Mouse (Mus musculus) forebrain, postnatal 0 days (tissue): Measurements from ENCODE around the gene A430078G23Rik. TPM values are rescaled to one million over a fixed set of nuclear protein-coding genes. Genes with fewer than 3 reads are reported as not detected.
A peak's percentile ranks its signal among the peaks of the same experiment; 100 is the strongest.

Source experiments
- ATAC-seq: fragments of 200-750 bp; cut with Nextera tagmentation; 2 replicates; pipeline ENCODE4 v1.8.0; 2017; ENCODE audit warnings: mild to moderate bottlenecking, moderate library complexity
- DNase-seq: peaks from one replicate; pipeline ENCODE4 v3.0.0-alpha.2; 2015
- H3K27ac ChIP-seq: fragments of 300-500 bp; sonication (generic); 2 replicates; pipeline ENCODE4 v1.5.1; 2014; ENCODE audit warnings: low read depth, mild to moderate bottlenecking, antibody characterized with exemption, low read length, moderate library complexity, mixed read lengths
- H3K27me3 ChIP-seq: fragments of 300-500 bp; sonication (generic); 2 replicates; pipeline ENCODE4 v1.6.1; 2014; ENCODE audit warnings: mild to moderate bottlenecking, low read length, mixed read lengths; ENCODE audit not compliant: insufficient read depth
- H3K36me3 ChIP-seq: fragments of 300-500 bp; sonication (generic); 2 replicates; pipeline ENCODE4 v1.6.1; 2014; ENCODE audit warnings: mild to moderate bottlenecking, moderate library complexity; ENCODE audit not compliant: insufficient read depth
- H3K4me1 ChIP-seq: fragments of 300-500 bp; sonication (generic); 2 replicates; pipeline ENCODE4 v1.6.1; 2014; ENCODE audit warnings: antibody characterized with exemption; ENCODE audit not compliant: insufficient read depth
- H3K4me2 ChIP-seq: fragments of 300-500 bp; sonication (generic); 2 replicates; pipeline ENCODE4 v1.6.1; 2014; ENCODE audit warnings: low read depth, mild to moderate bottlenecking, moderate library complexity
- H3K4me3 ChIP-seq: fragments of 300-500 bp; sonication (generic); 2 replicates; pipeline ENCODE4 v1.5.1; 2014; ENCODE audit warnings: low read depth, low read length, mixed read lengths
- H3K9ac ChIP-seq: fragments of 300-500 bp; sonication (generic); 2 replicates; pipeline ENCODE4 v1.6.1; 2014; ENCODE audit warnings: mild to moderate bottlenecking
- H3K9me3 ChIP-seq: fragments of 300-500 bp; sonication (generic); 2 replicates; pipeline ENCODE4 v1.6.1; 2016; ENCODE audit warnings: low read length
- CTCF ChIP-seq: sonication (generic); IDR thresholded peaks from 2 replicates; pipeline ENCODE4 v1.5.1; 2016; ENCODE audit warnings: antibody characterized with exemption, control low read depth, low read depth
- WGBS: fragments of 180-500 bp; shearing (Covaris S2); extraction: QIAGEN DNeasy Blood & Tissue Kit; methylation state at CpG from one replicate; pipeline ENCODE4 v1.1.7; 2014; 5-methylcytosine and 5-hydroxymethylcytosine counted together
- polyA plus RNA-seq: library from polyadenylated mRNA; unstranded; fragments of >200 nt; fragmentation: Nextera tagmentation; extraction: Ambion mirVana; gene quantifications from 2 replicates; pipeline ENCODE4 v1.2.1, GENCODE M21; 2015
- total RNA-seq: library from RNA; depleted of rRNA; stranded (reverse); fragments of >200 nt; gene quantifications from 2 replicates; pipeline ENCODE4 v1.2.3, GENCODE M21; 2014; rRNA removed

The A430078G23Rik gene
- total and polyA plus RNA-seq, 2 experiments from 2014 or later = not detected

- no peak for TF ChIP-seq CTCF
- H3K9me3 ChIP-seq = no peaks in the 10 kb centered on the region
- H3K27ac ChIP-seq = no peak overlapping the region
- H3K4me2 ChIP-seq = no peak overlapping the region
- no peak for DNase-seq
- H3K9ac ChIP-seq = no peak overlapping the region
- no peak overlapping the region for H3K4me3 ChIP-seq
- H3K36me3 ChIP-seq = peaks cover 35% of the 10 kb centered on the region
- H3K27me3 ChIP-seq = no peaks in the 10 kb centered on the region
- ATAC-seq = no peak
- 83% methylated on average over 2 of the region's 2 CpGs for WGBS
- H3K4me1 ChIP-seq = no peaks in the 10 kb centered on the region
These were observed 76.8 kb downstream of the A430078G23Rik start for GRCm38 (mm10) chr8:3429966-3430365.

GRCm38 (mm10) chr8:3431113-3431512, 77.9 kb downstream of the A430078G23Rik start:
- TF ChIP-seq CTCF = no peak

GRCm38 (mm10) chr8:3436492-3436891, 83.3 kb downstream of the A430078G23Rik start:
- 87% methylated on average over 6 of the region's 6 CpGs for WGBS
- no peak overlapping the region for H3K27ac ChIP-seq
- TF ChIP-seq CTCF = no peak
- H3K4me2 ChIP-seq = no peak overlapping the region
- no peak overlapping the region for H3K9ac ChIP-seq
- H3K9me3 ChIP-seq = no peaks in the 10 kb centered on the region
- H3K36me3 ChIP-seq = peaks cover 81% of the 10 kb centered on the region
- no peaks in the 10 kb centered on the region for H3K27me3 ChIP-seq
- H3K4me3 ChIP-seq = no peak overlapping the region
- ATAC-seq (no peak), DNase-seq (no peak)
- H3K4me1 ChIP-seq = no peaks in the 10 kb centered on the region

More at GRCm38 (mm10) chr8:3431113-3431512, 77.9 kb downstream of the A430078G23Rik start:
- no peaks in the 10 kb centered on the region for H3K27me3 ChIP-seq
- no peaks in the 10 kb centered on the region for H3K9me3 ChIP-seq
- no peak for DNase-seq
- no peak overlapping the region for H3K27ac ChIP-seq
- H3K9ac ChIP-seq = no peak overlapping the region
- H3K4me3 ChIP-seq = no peak overlapping the region
- WGBS = 88% methylated on average over 3 of the region's 3 CpGs
- ATAC-seq = no peak
- peaks cover 45% of the 10 kb centered on the region for H3K36me3 ChIP-seq
- H3K4me1 ChIP-seq = no peaks in the 10 kb centered on the region
- no peak overlapping the region for H3K4me2 ChIP-seq

GRCm38 (mm10) chr8:3439510-3439909, 86.3 kb downstream of the A430078G23Rik start:
- Histone ChIP-seq H3K4me2 (no peak overlapping the region), H3K36me3 (peaks cover 69% of the 10 kb centered on the region), H3K27me3 (no peaks in the 10 kb centered on the region), H3K27ac (no peak overlapping the region), H3K4me1 (no peaks in the 10 kb centered on the region), H3K9ac (no peak overlapping the region), H3K4me3 (no peak overlapping the region), H3K9me3 (no peaks in the 10 kb centered on the region)
- 81% methylated on average over 12 of the region's 12 CpGs for WGBS
- TF ChIP-seq CTCF = peak; percentile 37
- ATAC-seq (no peak), DNase-seq (no peak)

Other genes with a start within 250 kb of the A430078G23Rik start
- gene Insr, start 73.8 kb upstream of the A430078G23Rik start, total RNA-seq = 31.5 and 39.5 TPM in 2 replicates
- gene Insr, start 73.8 kb upstream of the A430078G23Rik start, polyA plus RNA-seq = 21.5 and 36.9 TPM in 2 replicates
- 39.4 and 41.6 TPM in 2 replicates for gene Arhgef18, start 39.6 kb downstream of the A430078G23Rik start, total RNA-seq
- 4.5 and 6.8 TPM in 2 replicates for gene Arhgef18, start 39.6 kb downstream of the A430078G23Rik start, polyA plus RNA-seq
- 1.1 and 1.3 TPM in 2 replicates for gene Pex11g, start 114.3 kb downstream of the A430078G23Rik start, total RNA-seq
- gene Pex11g, start 114.3 kb downstream of the A430078G23Rik start, polyA plus RNA-seq = 2.0 and 2.2 TPM in 2 replicates
- gene Tex45, start 117.4 kb downstream of the A430078G23Rik start, total RNA-seq = 0.15 TPM in 1 of 2 replicates, not detected in the other
- 0.18 and 0.68 TPM in 2 replicates for gene Tex45, start 117.4 kb downstream of the A430078G23Rik start, polyA plus RNA-seq
- gene Zfp358, start 139.7 kb downstream of the A430078G23Rik start, total RNA-seq = 64.6 and 85.3 TPM in 2 replicates
- gene Zfp358, start 139.7 kb downstream of the A430078G23Rik start, polyA plus RNA-seq = 64.7 and 67.9 TPM in 2 replicates
- 63.5 and 77.6 TPM in 2 replicates for gene Mcoln1, start 147.0 kb downstream of the A430078G23Rik start, total RNA-seq
- 69.8 and 80.5 TPM in 2 replicates for gene Mcoln1, start 147.0 kb downstream of the A430078G23Rik start, polyA plus RNA-seq
- 42.6 and 56.4 TPM in 2 replicates for gene Pnpla6, start 162.0 kb downstream of the A430078G23Rik start, total RNA-seq
- gene Pnpla6, start 162.0 kb downstream of the A430078G23Rik start, polyA plus RNA-seq = 22.2 and 26.3 TPM in 2 replicates
- not detected in 2 replicates for gene C330021F23Rik, start 214.6 kb downstream of the A430078G23Rik start, total RNA-seq
- 0.22 and 0.29 TPM in 2 replicates for gene C330021F23Rik, start 214.6 kb downstream of the A430078G23Rik start, polyA plus RNA-seq
- 97.8 and 103 TPM in 2 replicates for gene Camsap3, start 233.9 kb downstream of the A430078G23Rik start, total RNA-seq
- gene Camsap3, start 233.9 kb downstream of the A430078G23Rik start, polyA plus RNA-seq = 36.6 and 42.4 TPM in 2 replicates